Mouse (Mus musculus) midbrain, embryonic 14.5 days (tissue): ENCODE results near the gene Daam1. TPM values are rescaled to one million over a fixed set of nuclear protein-coding genes. Genes with fewer than 3 reads are reported as not detected.

Experiments used
- ATAC-seq: fragments of 200-750 bp; cut with Nextera tagmentation; 2 replicates; pipeline ENCODE4 v1.8.0; 2017; ENCODE audit warnings: moderate number of reproducible peaks, moderate library complexity; ENCODE audit not compliant: low FRiP score, low TSS enrichment
- DNase-seq: peaks from one replicate; pipeline ENCODE4 v3.0.0-alpha.2; 2015
- H3K27ac ChIP-seq: fragments of 300-500 bp; sonication (generic); replicated peaks from 2 replicates; pipeline ENCODE4 v1.5.1; 2014; ENCODE audit warnings: mild to moderate bottlenecking, low read depth, low read length, moderate library complexity
- H3K27me3 ChIP-seq: fragments of 300-500 bp; sonication (generic); 2 replicates; pipeline ENCODE4 v1.6.1; 2014; ENCODE audit warnings: low read length, control low read depth, mixed read lengths; ENCODE audit not compliant: control insufficient read depth, insufficient read depth
- H3K36me3 ChIP-seq: fragments of 300-500 bp; sonication (generic); 2 replicates; pipeline ENCODE4 v1.6.1; 2014; ENCODE audit warnings: low read length, control low read depth; ENCODE audit not compliant: control insufficient read depth, insufficient read depth
- H3K4me1 ChIP-seq: fragments of 300-500 bp; sonication (generic); 2 replicates; pipeline ENCODE4 v1.6.1; 2014; ENCODE audit warnings: mild to moderate bottlenecking, antibody characterized with exemption, low read length, control low read depth; ENCODE audit not compliant: control insufficient read depth, insufficient read depth
- H3K4me2 ChIP-seq: fragments of 300-500 bp; sonication (generic); 2 replicates; pipeline ENCODE4 v1.6.1; 2014; ENCODE audit warnings: mild to moderate bottlenecking, low read length, moderate library complexity
- H3K4me3 ChIP-seq: fragments of 300-500 bp; sonication (generic); replicated peaks from 2 replicates; pipeline ENCODE4 v1.5.1; 2014; ENCODE audit warnings: low read depth, low read length
- H3K9ac ChIP-seq: fragments of 300-500 bp; sonication (generic); replicated peaks from 2 replicates; pipeline ENCODE4 v1.6.1; 2014; ENCODE audit warnings: mild to moderate bottlenecking, low read length, moderate library complexity
- H3K9me3 ChIP-seq: fragments of 300-500 bp; sonication (generic); 2 replicates; pipeline ENCODE4 v1.6.1; 2016; ENCODE audit warnings: low read length, control low read depth, mixed read lengths; ENCODE audit not compliant: control insufficient read depth
- WGBS: fragments of 180-500 bp; shearing (Covaris S2); extraction: QIAGEN DNeasy Blood & Tissue Kit; methylation state at CpG from one replicate; pipeline ENCODE4 v1.1.7; 2014; 5-methylcytosine and 5-hydroxymethylcytosine counted together
- polyA plus RNA-seq: library from polyadenylated mRNA; unstranded; fragments of >200 nt; fragmentation: Nextera tagmentation; extraction: Ambion mirVana; gene quantifications from 2 replicates; pipeline ENCODE4 v1.2.1, GENCODE M21; 2014

The Daam1 gene
- polyA plus RNA-seq: 41.4 and 42.8 TPM in 2 replicates

GRCm38 (mm10) chr12:71830607-71831257, at the start of gene Daam1:
Daam1 (plus strand) TSS chr12:71831078.
- ATAC-seq (peak; percentile 99), DNase-seq (peak; percentile 98)
- WGBS: under 1% methylated on average over 35 of the region's 35 CpGs
- H3K9ac ChIP-seq: peak within 1 kb of the TSS; percentile 94
- no peaks in the 10 kb centered on the region for H3K9me3 ChIP-seq
- no peaks in the 10 kb centered on the region for H3K36me3 ChIP-seq
- H3K4me2 ChIP-seq: peak within 1 kb of the TSS; percentile 77
- no peaks in the 10 kb centered on the region for H3K27me3 ChIP-seq
- H3K4me1 ChIP-seq: peaks cover 30% of the 10 kb centered on the region
- H3K4me3 ChIP-seq: peak within 1 kb of the TSS; percentile 91
- peak within 1 kb of the TSS; percentile 93 for H3K27ac ChIP-seq

DNA sequence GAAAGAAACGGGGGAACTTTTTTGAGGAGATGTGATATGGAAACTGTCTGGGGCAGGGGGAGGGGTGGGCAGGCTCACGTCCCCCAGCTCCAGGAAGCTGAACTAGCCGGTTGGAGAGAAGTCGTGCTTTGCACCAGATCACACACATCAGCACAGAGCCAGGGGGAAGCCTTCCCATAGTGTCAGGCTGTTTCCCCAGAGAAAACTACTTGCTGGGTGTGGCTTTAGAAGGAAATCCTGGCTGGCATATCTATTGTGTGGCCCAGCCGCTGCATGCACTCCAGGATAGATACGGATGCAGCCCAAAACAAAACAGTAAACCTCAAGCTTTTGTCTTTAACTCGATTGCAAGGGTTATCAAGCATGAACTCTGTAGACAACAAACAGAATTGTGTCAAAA, 49.7 kb upstream of the Daam1 start:
- H3K4me2 ChIP-seq: no peak overlapping the region
- no peak overlapping the region for H3K27ac ChIP-seq
- peaks cover 10% of the 10 kb centered on the region; the same call in 1 of the 2 replicates for H3K4me1 ChIP-seq
- DNase-seq (no peak), ATAC-seq (no peak)
- no peaks in the 10 kb centered on the region for H3K27me3 ChIP-seq
- H3K4me3 ChIP-seq: no peak overlapping the region
- H3K36me3 ChIP-seq: no peaks in the 10 kb centered on the region
- 62% methylated on average over 7 of the region's 7 CpGs for WGBS
- H3K9me3 ChIP-seq: no peaks in the 10 kb centered on the region
- H3K9ac ChIP-seq: no peak overlapping the region

DNA sequence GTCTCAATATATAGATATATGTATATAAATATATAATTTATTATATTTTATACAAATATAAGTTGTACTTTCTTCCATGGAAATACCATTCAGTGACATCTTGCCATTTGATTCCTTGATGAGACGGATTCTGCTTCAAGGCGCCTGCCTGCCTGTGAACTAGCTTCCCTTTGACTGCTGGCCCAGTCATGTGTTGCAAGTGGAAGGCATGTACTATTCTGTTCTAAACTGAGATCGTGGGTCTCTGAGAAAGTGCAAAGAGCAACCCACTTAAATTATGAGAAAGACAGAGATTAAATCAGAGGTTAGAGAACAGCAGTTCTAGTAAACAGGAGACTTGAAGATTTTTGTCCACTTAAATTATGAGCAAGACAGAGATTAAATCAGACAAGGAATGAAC, 46.9 kb upstream of the Daam1 start:
- Histone ChIP-seq H3K9me3 (no peaks in the 10 kb centered on the region), H3K27ac (no peak overlapping the region), H3K27me3 (no peaks in the 10 kb centered on the region), H3K4me1 (peaks cover 5% of the 10 kb centered on the region; the same call in 1 of the 2 replicates), H3K4me3 (no peak overlapping the region), H3K9ac (no peak overlapping the region), H3K4me2 (no peak overlapping the region), H3K36me3 (no peaks in the 10 kb centered on the region)
- ATAC-seq (no peak), DNase-seq (no peak)
- WGBS: 48% methylated on average over 3 of the region's 3 CpGs

DNA sequence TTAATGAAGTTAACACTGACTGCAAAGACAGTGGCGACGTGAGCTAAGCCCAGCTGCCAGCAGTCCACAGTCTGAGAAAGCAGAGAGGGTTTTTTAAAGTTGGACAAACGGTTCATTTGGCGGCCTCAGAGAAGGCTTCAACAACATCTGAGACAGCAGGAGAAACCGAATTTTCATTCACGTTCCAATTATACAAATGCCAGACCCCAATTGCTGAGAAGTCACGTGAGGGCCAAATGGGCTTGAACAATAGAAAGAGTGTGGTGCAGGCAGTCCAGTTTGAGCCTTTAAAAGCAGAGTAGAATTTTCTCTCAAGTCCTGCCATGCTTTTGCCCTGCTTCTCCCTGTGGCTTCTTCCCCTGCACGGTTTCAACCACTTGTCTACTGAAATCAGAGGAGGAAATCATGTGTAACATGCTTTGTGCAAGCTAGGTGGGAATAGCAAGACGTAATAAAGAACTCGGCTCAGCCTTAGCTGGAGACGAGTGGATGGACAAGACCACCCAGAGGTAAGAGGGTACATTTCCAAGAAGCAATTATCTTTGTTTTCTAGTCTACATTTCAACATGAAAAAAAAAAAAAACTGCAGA, 46.1 kb upstream of the Daam1 start:
- peaks cover 5% of the 10 kb centered on the region; the same call in 1 of the 2 replicates for H3K4me1 ChIP-seq
- H3K27ac ChIP-seq: no peak overlapping the region
- no peak for DNase-seq
- H3K36me3 ChIP-seq: no peaks in the 10 kb centered on the region
- no peaks in the 10 kb centered on the region for H3K9me3 ChIP-seq
- no peaks in the 10 kb centered on the region for H3K27me3 ChIP-seq
- no peak overlapping the region for H3K4me2 ChIP-seq
- ATAC-seq: no peak
- H3K9ac ChIP-seq: no peak overlapping the region
- H3K4me3 ChIP-seq: no peak overlapping the region
- 11% methylated on average over 11 of the region's 11 CpGs for WGBS

DNA sequence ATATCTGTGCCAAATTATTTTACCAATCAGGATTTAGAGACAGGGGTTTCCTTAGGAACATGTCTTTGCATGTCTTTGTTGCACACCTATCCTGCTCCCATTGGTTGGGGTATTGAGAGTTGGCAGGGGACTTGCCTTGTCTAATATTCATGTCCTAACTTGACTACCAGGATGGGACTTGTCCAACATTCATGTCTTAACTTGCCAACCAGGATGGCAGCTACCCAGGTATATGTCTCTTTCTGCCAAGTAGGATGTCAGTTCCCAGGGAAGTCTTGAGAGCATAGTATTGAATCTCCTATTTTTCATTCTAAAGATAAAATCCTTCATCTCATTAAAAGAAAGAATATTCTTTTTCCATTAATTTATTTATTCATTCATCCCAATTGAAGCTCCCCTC, 44.4 kb upstream of the Daam1 start:
- no peak for DNase-seq
- no peaks in the 10 kb centered on the region for H3K9me3 ChIP-seq

GRCm38 (mm10) chr12:71788791-71789190, 42.1 kb upstream of the Daam1 start:
- 86% methylated on average over 4 of the region's 4 CpGs for WGBS
- H3K4me1 ChIP-seq: peaks cover 5% of the 10 kb centered on the region; the same call in 1 of the 2 replicates
- no peak overlapping the region for H3K4me2 ChIP-seq
- H3K27me3 ChIP-seq: no peaks in the 10 kb centered on the region
- H3K4me3 ChIP-seq: no peak overlapping the region
- H3K27ac ChIP-seq: no peak overlapping the region
- H3K9me3 ChIP-seq: no peaks in the 10 kb centered on the region
- H3K36me3 ChIP-seq: no peaks in the 10 kb centered on the region
- no peak overlapping the region for H3K9ac ChIP-seq
- no peak for DNase-seq
- no peak for ATAC-seq

More for the DNA sequence above, 44.4 kb upstream of the Daam1 start:
- Histone ChIP-seq H3K4me3 (no peak overlapping the region), H3K4me1 (peaks cover 5% of the 10 kb centered on the region; the same call in 1 of the 2 replicates), H3K9ac (no peak overlapping the region), H3K36me3 (no peaks in the 10 kb centered on the region), H3K27me3 (no peaks in the 10 kb centered on the region), H3K27ac (no peak overlapping the region), H3K4me2 (no peak overlapping the region)
- no peak for ATAC-seq

- 92% methylated on average over 1 of the region's 1 CpGs for WGBS
- H3K4me2 ChIP-seq: no peak overlapping the region
- ATAC-seq (no peak), DNase-seq (no peak)
- H3K27ac ChIP-seq: no peak overlapping the region
- no peaks in the 10 kb centered on the region for H3K36me3 ChIP-seq
- H3K27me3 ChIP-seq: no peaks in the 10 kb centered on the region
- no peaks in the 10 kb centered on the region for H3K4me1 ChIP-seq
- H3K4me3 ChIP-seq: no peak overlapping the region
- no peak overlapping the region for H3K9ac ChIP-seq
- H3K9me3 ChIP-seq: no peaks in the 10 kb centered on the region
Measured at GRCm38 (mm10) chr12:71790581-71790980, 40.3 kb upstream of the Daam1 start.

DNA sequence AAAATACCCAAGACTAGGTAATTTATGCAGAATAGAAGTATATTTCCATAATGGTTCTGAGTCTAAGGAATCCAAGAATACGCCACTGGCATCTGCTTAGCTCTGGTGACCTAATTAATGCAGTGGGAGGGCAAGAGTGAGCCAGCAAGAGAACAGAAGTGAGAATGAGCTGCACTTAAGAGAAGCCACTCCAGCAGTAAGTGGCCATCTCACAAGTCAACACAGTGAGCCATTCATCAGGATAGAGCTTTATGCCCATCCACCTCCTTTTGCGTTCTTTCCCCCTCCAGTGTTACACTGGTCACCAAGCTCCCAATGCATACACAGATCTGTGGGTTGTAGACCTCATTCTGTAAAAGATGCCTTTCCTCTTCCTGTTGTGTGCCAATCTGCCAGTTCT, 37.8 kb upstream of the Daam1 start:
- Histone ChIP-seq H3K4me3 (no peak overlapping the region), H3K27ac (no peak overlapping the region), H3K9ac (no peak overlapping the region), H3K4me1 (no peaks in the 10 kb centered on the region), H3K36me3 (no peaks in the 10 kb centered on the region), H3K4me2 (no peak overlapping the region), H3K27me3 (no peaks in the 10 kb centered on the region), H3K9me3 (no peaks in the 10 kb centered on the region)
- DNase-seq (no peak), ATAC-seq (no peak)
- 85% methylated on average over 2 of the region's 2 CpGs for WGBS

DNA sequence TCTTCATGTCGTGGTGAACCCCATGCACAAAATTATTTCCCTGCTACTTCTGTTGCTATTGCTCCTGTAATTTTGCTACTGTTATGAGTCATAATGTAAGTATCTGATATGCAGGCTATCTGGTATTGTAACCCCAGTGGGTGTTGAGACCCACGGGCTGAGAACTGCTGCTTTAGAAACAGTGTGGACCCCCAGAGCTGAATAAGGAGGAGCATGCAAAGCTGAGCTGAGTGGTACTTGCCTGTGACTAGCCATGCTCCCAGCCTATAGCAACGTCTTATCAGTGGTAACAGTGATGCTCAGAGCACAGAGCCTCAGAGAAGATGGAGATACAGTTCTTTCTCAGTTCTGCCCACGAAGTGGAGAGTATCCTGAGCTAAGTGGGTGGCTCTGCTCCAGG, 35.3 kb upstream of the Daam1 start:
- 69% methylated on average over 4 of the region's 4 CpGs for WGBS
- no peaks in the 10 kb centered on the region for H3K27me3 ChIP-seq
- H3K27ac ChIP-seq: no peak overlapping the region
- H3K9ac ChIP-seq: no peak overlapping the region
- no peaks in the 10 kb centered on the region for H3K4me1 ChIP-seq
- H3K4me3 ChIP-seq: no peak overlapping the region
- ATAC-seq: no peak
- H3K4me2 ChIP-seq: no peak overlapping the region
- no peak for DNase-seq
- no peaks in the 10 kb centered on the region for H3K36me3 ChIP-seq
- H3K9me3 ChIP-seq: no peaks in the 10 kb centered on the region
